ENCODE assay signal across 24 mouse cellular contexts in genomic region chr11:69305291-69305690, GRCm38 (mm10). TPM values are rescaled to one million over a fixed set of nuclear protein-coding genes. Genes with fewer than 3 reads are reported as not detected.
DNase-seq lines count a peak whose midpoint lies in the region; ATAC-seq and TF ChIP-seq lines count a peak whose summit lies in the region.
"Had no signal": no experiment of that assay in that cellular context is flagged by ENCODE, and none has a peak within 500 bp of the region (broad histone marks: within the 10 kb centered on the region; RNA-seq: fewer than 3 reads in every experiment).

No protein-coding gene starts in this region.

- no peak overlapping the region for H3K4me3 ChIP-seq in kidney, postnatal 0 days (replicated peaks; ENCODE audit: low read depth, low read length)
- no peak overlapping the region for H3K4me3 ChIP-seq in midbrain, embryonic 13.5 days (replicated peaks)
- H3K4me3 ChIP-seq: embryonic facial prominence, embryonic 12.5 days; embryonic facial prominence, embryonic 15.5 days; forebrain, embryonic 12.5 days; forebrain, embryonic 15.5 days; gastrocnemius, adult 2 months; heart, adult 2 months; heart, embryonic 10.5 days; hindbrain, embryonic 12.5 days; hindbrain, embryonic 15.5 days had no signal

- H3K27ac ChIP-seq in kidney, postnatal 0 days: no peak overlapping the region
- no peak overlapping the region for H3K27ac ChIP-seq in midbrain, embryonic 13.5 days
- H3K27ac ChIP-seq: embryonic facial prominence, embryonic 12.5 days; embryonic facial prominence, embryonic 15.5 days; forebrain, embryonic 12.5 days; forebrain, embryonic 15.5 days; gastrocnemius, adult 2 months; heart, adult 2 months; heart, embryonic 10.5 days; hindbrain, embryonic 12.5 days; hindbrain, embryonic 15.5 days had no signal

- TF ChIP-seq CTCF in kidney, postnatal 0 days (IDR thresholded peaks at IDR 0.05; ENCODE audit: low read depth): peak; percentile 13; the same call in 1 of the 2 replicates

- H3K9me3 ChIP-seq in kidney, postnatal 0 days (replicated peaks; ENCODE audit: low read length): no peaks in the 10 kb centered on the region
- no peaks in the 10 kb centered on the region for H3K9me3 ChIP-seq in midbrain, embryonic 13.5 days
- H3K9me3 ChIP-seq: embryonic facial prominence, embryonic 12.5 days; embryonic facial prominence, embryonic 15.5 days; forebrain, embryonic 12.5 days; forebrain, embryonic 15.5 days; heart, embryonic 10.5 days; hindbrain, embryonic 12.5 days; hindbrain, embryonic 15.5 days had no signal

- no peak for DNase-seq in kidney, postnatal 0 days (ENCODE audit: low spot score)
- no peak for DNase-seq in kidney, postnatal 14 days
- peak; percentile 78 for DNase-seq in A20 (ENCODE audit: low read depth, low spot score)
- peak; percentile 72 to 73 for DNase-seq in B cell, adult 2 months
- DNase-seq in spleen, postnatal 36 days (ENCODE audit: low spot score in 2 of 2): peak; percentile 70 to 78
- DNase-seq: adrenal gland, adult 2 months; adrenal gland, postnatal 14 days; cerebellum, adult 11 months; cerebellum, adult 2 months; cerebellum, adult 9-11 months; cerebellum, postnatal 25 days; gastrocnemius, adult 2 months; gastrocnemius, postnatal 14 days; heart, adult 2 months had no signal

- 76% methylated on average over 9 of the region's 9 CpGs for WGBS in kidney, postnatal 0 days
- 97% methylated on average over 8 of the region's 9 CpGs for WGBS in midbrain, embryonic 13.5 days

- no peak for ATAC-seq in kidney, postnatal 0 days (replicated peaks; ENCODE audit: low FRiP score, low read depth)
- ATAC-seq in midbrain, embryonic 13.5 days: no peak
- no peak for ATAC-seq in monocyte, adult 5-6 weeks (replicated peaks; ENCODE audit: insufficient number of reproducible peaks, low FRiP score, low TSS enrichment, poor library complexity, severe bottlenecking)
- ATAC-seq: forebrain, embryonic 15.5 days had no signal

- H3K9ac ChIP-seq in kidney, postnatal 0 days (ENCODE audit: low read depth, low read length): no peak overlapping the region
- H3K9ac ChIP-seq in midbrain, embryonic 13.5 days (replicated peaks): no peak overlapping the region
- H3K9ac ChIP-seq: embryonic facial prominence, embryonic 12.5 days; embryonic facial prominence, embryonic 15.5 days; forebrain, embryonic 12.5 days; forebrain, embryonic 15.5 days; hindbrain, embryonic 12.5 days; hindbrain, embryonic 15.5 days had no signal

- H3K27me3 ChIP-seq in kidney, postnatal 0 days (ENCODE audit: insufficient read depth, low read length): no peaks in the 10 kb centered on the region
- no peaks in the 10 kb centered on the region for H3K27me3 ChIP-seq in midbrain, embryonic 13.5 days
- H3K27me3 ChIP-seq: embryonic facial prominence, embryonic 12.5 days; embryonic facial prominence, embryonic 15.5 days; forebrain, embryonic 12.5 days; forebrain, embryonic 15.5 days; hindbrain, embryonic 12.5 days; hindbrain, embryonic 15.5 days had no signal

- peaks cover 29% of the 10 kb centered on the region for H3K36me3 ChIP-seq in kidney, postnatal 0 days (ENCODE audit: insufficient read depth, low read length)
- peaks cover 96% of the 10 kb centered on the region for H3K36me3 ChIP-seq in midbrain, embryonic 13.5 days

- no peaks in the 10 kb centered on the region for H3K4me1 ChIP-seq in kidney, postnatal 0 days (replicated peaks; ENCODE audit: insufficient read depth, low read length)
- no peaks in the 10 kb centered on the region for H3K4me1 ChIP-seq in midbrain, embryonic 13.5 days (replicated peaks)
- H3K4me1 ChIP-seq: embryonic facial prominence, embryonic 12.5 days; embryonic facial prominence, embryonic 15.5 days; forebrain, embryonic 12.5 days; forebrain, embryonic 15.5 days; heart, embryonic 10.5 days; hindbrain, embryonic 12.5 days; hindbrain, embryonic 15.5 days had no signal

- no peak overlapping the region for H3K4me2 ChIP-seq in kidney, postnatal 0 days (ENCODE audit: low read length)
- H3K4me2 ChIP-seq in midbrain, embryonic 13.5 days (replicated peaks): no peak overlapping the region
- H3K4me2 ChIP-seq: embryonic facial prominence, embryonic 12.5 days; embryonic facial prominence, embryonic 15.5 days; forebrain, embryonic 12.5 days; forebrain, embryonic 15.5 days; hindbrain, embryonic 12.5 days; hindbrain, embryonic 15.5 days had no signal

RNA-seq across cellular contexts. Expression of gene Cntrob, which starts 18.3 kb away (rescaled TPM):
- 12.6 and 14.5 TPM in 2 replicates for polyA plus RNA-seq in kidney, postnatal 0 days (2015; fragmentation: Nextera tagmentation; extraction: Ambion mirVana)
- polyA plus RNA-seq in midbrain, embryonic 13.5 days (2015; fragmentation: Nextera tagmentation; extraction: Ambion mirVana): 29.8 and 30.8 TPM in 2 replicates
- 5.8 to 26.8 TPM (median 19.1 TPM) in 3 replicates for total RNA-seq in monocyte, adult 5-6 weeks (2017)

RNA-seq across cellular contexts. Expression of gene Trappc1, which starts 18.5 kb away (rescaled TPM):
- 171 and 173 TPM in 2 replicates for polyA plus RNA-seq in kidney, postnatal 0 days (2015; fragmentation: Nextera tagmentation; extraction: Ambion mirVana)
- polyA plus RNA-seq in midbrain, embryonic 13.5 days (2015; fragmentation: Nextera tagmentation; extraction: Ambion mirVana): 221 and 223 TPM in 2 replicates
- 54.4 to 91.3 TPM (median 61.3 TPM) in 3 replicates for total RNA-seq in monocyte, adult 5-6 weeks (2017)

RNA-seq across cellular contexts. Expression of gene Kcnab3, which starts 20.8 kb away (rescaled TPM):
- 2.5 and 2.8 TPM in 2 replicates for polyA plus RNA-seq in kidney, postnatal 0 days (2015; fragmentation: Nextera tagmentation; extraction: Ambion mirVana)
- polyA plus RNA-seq in midbrain, embryonic 13.5 days (2015; fragmentation: Nextera tagmentation; extraction: Ambion mirVana): 3.9 and 4.9 TPM in 2 replicates
- total RNA-seq in monocyte, adult 5-6 weeks (2017): 2.0 to 2.3 TPM in 2 of 3 replicates, not detected in the other
- total RNA-seq: gastrocnemius, adult 2 months; hematopoietic stem cell, adult 5-6 weeks had no signal

RNA-seq across cellular contexts. Expression of gene Rnf227, which starts 35.0 kb away (rescaled TPM):
- 15.6 and 18.3 TPM in 2 replicates for polyA plus RNA-seq in kidney, postnatal 0 days (2015; fragmentation: Nextera tagmentation; extraction: Ambion mirVana)
- 146 and 155 TPM in 2 replicates for polyA plus RNA-seq in midbrain, embryonic 13.5 days (2015; fragmentation: Nextera tagmentation; extraction: Ambion mirVana)
- 1.3 to 3.6 TPM (median 1.5 TPM) in 3 replicates for total RNA-seq in monocyte, adult 5-6 weeks (2017)
- total RNA-seq: gastrocnemius, adult 2 months had no signal

Comparison
In these comparisons a context has a peak if more than half of its experiments do, and no peak if none do; other contexts are left out.
1. DNase-seq: peak in A20 (single experiment), B cell, adult 2 months (2 of 2) and spleen, postnatal 36 days (2 of 2); none in kidney, postnatal 0 days (single experiment) and kidney, postnatal 14 days (single experiment).